Mouse (Mus musculus) heart, embryonic 12.5 days (tissue): Measurements from ENCODE around the gene Mms19. TPM values are rescaled to one million over a fixed set of nuclear protein-coding genes. Genes with fewer than 3 reads are reported as not detected.
A peak's percentile ranks its signal among the peaks of the same experiment; 100 is the strongest.

Experiments used
- ATAC-seq: fragments of 200-750 bp; cut with Nextera tagmentation; 2 replicates; pipeline ENCODE4 v1.8.0; 2017; ENCODE audit warnings: moderate TSS enrichment, moderate library complexity; ENCODE audit not compliant: insufficient number of reproducible peaks, low FRiP score
- H3K27ac ChIP-seq: fragments of 300-500 bp; sonication (generic); 2 replicates; pipeline ENCODE4 v1.5.1; 2016; ENCODE audit warnings: mild to moderate bottlenecking, moderate library complexity; ENCODE audit not compliant: poor library complexity, severe bottlenecking
- H3K27me3 ChIP-seq: fragments of 300-500 bp; sonication (generic); replicated peaks from 2 replicates; pipeline ENCODE4 v1.6.1; 2016; ENCODE audit warnings: mild to moderate bottlenecking, moderate library complexity
- H3K36me3 ChIP-seq: fragments of 300-500 bp; sonication (generic); 2 replicates; pipeline ENCODE4 v1.6.1; 2016; ENCODE audit warnings: mild to moderate bottlenecking, moderate library complexity
- H3K4me1 ChIP-seq: fragments of 300-500 bp; sonication (generic); replicated peaks from 2 replicates; pipeline ENCODE4 v1.6.1; 2016; ENCODE audit warnings: mild to moderate bottlenecking
- H3K4me2 ChIP-seq: fragments of 300-500 bp; sonication (generic); 2 replicates; pipeline ENCODE4 v1.6.1; 2016; ENCODE audit warnings: mild to moderate bottlenecking, moderate library complexity
- H3K4me3 ChIP-seq: fragments of 300-500 bp; sonication (generic); 2 replicates; pipeline ENCODE4 v1.5.1; 2016; ENCODE audit warnings: mild to moderate bottlenecking
- H3K9ac ChIP-seq: fragments of 300-500 bp; sonication (generic); 2 replicates; pipeline ENCODE4 v1.6.1; 2016; ENCODE audit warnings: mild to moderate bottlenecking, moderate library complexity
- H3K9me3 ChIP-seq: fragments of 300-500 bp; sonication (generic); replicated peaks from 2 replicates; pipeline ENCODE4 v1.6.1; 2016; ENCODE audit warnings: mild to moderate bottlenecking, moderate library complexity
- WGBS: fragments of 180-500 bp; shearing (Covaris S2); methylation state at CpG from one replicate; pipeline ENCODE4 v1.1.7; 2016; 5-methylcytosine and 5-hydroxymethylcytosine counted together
- polyA plus RNA-seq: library from polyadenylated mRNA; unstranded; fragments of >200 nt; fragmentation: Nextera tagmentation; extraction: Ambion mirVana; gene quantifications from 2 replicates; pipeline ENCODE4 v1.2.1, GENCODE M21; 2016

The Mms19 gene
- polyA plus RNA-seq, 1 experiment from 2014 or later = 26.3 TPM

DNA sequence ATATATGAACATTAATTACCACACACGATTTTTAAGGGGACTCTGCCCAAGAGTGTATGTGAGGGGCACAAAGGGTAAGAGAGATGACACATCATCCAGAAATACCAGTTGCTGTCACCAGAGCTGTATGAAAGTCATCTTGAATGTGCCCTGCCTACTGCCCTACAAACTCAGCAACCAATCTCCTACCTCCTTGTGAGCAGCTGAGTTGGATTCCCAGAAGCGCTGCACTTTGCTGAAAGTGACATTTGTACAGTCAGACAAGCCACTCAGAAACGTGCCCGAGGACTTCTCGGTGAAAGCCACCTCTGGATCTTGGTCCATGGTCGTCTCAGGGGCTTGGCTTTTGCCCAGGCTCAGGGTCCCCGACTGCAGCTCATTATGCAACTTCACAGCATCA, 86.0 kb downstream of the Mms19 start:
- Histone ChIP-seq H3K9me3 (no peaks in the 10 kb centered on the region), H3K27me3 (no peaks in the 10 kb centered on the region), H3K4me2 (peak overlapping the region; percentile 89), H3K36me3 (peaks cover 19% of the 10 kb centered on the region), H3K4me3 (peak overlapping the region; percentile 83), H3K9ac (peak overlapping the region; percentile 76), H3K27ac (no peak overlapping the region), H3K4me1 (peaks cover 12% of the 10 kb centered on the region)
- no peak for ATAC-seq
- WGBS = 40% methylated on average over 7 of the region's 7 CpGs

Other genes starting within 250 kb of the Mms19 start
- 0.04 and 0.13 TPM in 2 replicates for gene Slit1, start 237.5 kb downstream of the Mms19 start, polyA plus RNA-seq
- gene Arhgap19, start 179.1 kb downstream of the Mms19 start, polyA plus RNA-seq = 17.8 and 19.5 TPM in 2 replicates
- gene Frat1, start 151.2 kb downstream of the Mms19 start, polyA plus RNA-seq = 2.5 and 3.2 TPM in 2 replicates
- 3.6 TPM in 2 replicates for gene Frat2, start 133.0 kb downstream of the Mms19 start, polyA plus RNA-seq
- 16.9 TPM in 2 replicates for gene Rrp12, start 85.0 kb downstream of the Mms19 start, polyA plus RNA-seq
- gene Pgam1, start 69.2 kb downstream of the Mms19 start, polyA plus RNA-seq = 906 and 931 TPM in 2 replicates
- gene Exosc1, start 47.7 kb downstream of the Mms19 start, polyA plus RNA-seq = 49.2 and 52.2 TPM in 2 replicates
- 55.2 and 58.1 TPM in 2 replicates for gene Zdhhc16, start 47.7 kb downstream of the Mms19 start, polyA plus RNA-seq
- 13.8 and 16.1 TPM in 2 replicates for gene Ubtd1, start 606 bp upstream of the Mms19 start, polyA plus RNA-seq
- gene Ankrd2, start 54.8 kb upstream of the Mms19 start, polyA plus RNA-seq = not detected in 2 replicates
- 0.69 and 1.0 TPM in 2 replicates for gene Hoga1, start 64.5 kb upstream of the Mms19 start, polyA plus RNA-seq
- not detected in 2 replicates for gene 4933411K16Rik, start 71.1 kb upstream of the Mms19 start, polyA plus RNA-seq
- gene Morn4, start 105.2 kb upstream of the Mms19 start, polyA plus RNA-seq = 15.2 and 17.1 TPM in 2 replicates
- gene Pi4k2a, start 109.3 kb upstream of the Mms19 start, polyA plus RNA-seq = 22.0 TPM in 2 replicates
- 26.2 and 26.4 TPM in 2 replicates for gene Avpi1, start 147.9 kb upstream of the Mms19 start, polyA plus RNA-seq
- gene Marveld1, start 166.2 kb upstream of the Mms19 start, polyA plus RNA-seq = 16.1 and 19.9 TPM in 2 replicates
- gene Zfyve27, start 182.8 kb upstream of the Mms19 start, polyA plus RNA-seq = 27.2 and 27.7 TPM in 2 replicates
- 5.4 and 5.9 TPM in 2 replicates for gene Sfrp5, start 221.1 kb upstream of the Mms19 start, polyA plus RNA-seq